Mouse (Mus musculus): ENCODE results near the gene Ncan. TPM values are rescaled to one million over a fixed set of nuclear protein-coding genes. Genes with fewer than 3 reads are reported as not detected.
A peak's percentile ranks its signal among the peaks of the same experiment; 100 is the strongest.

The Ncan gene
- polyA plus RNA-seq, 1 experiment from 2014 or later, result 47.2 TPM

GRCm38 (mm10) chr8:70152537-70153257 is 32.0 kb upstream of the Ncan start:
- WGBS, result 13% methylated on average over 22 of the region's 22 CpGs
- Histone ChIP-seq H3K4me2 (peak overlapping the region; percentile 29), H3K9ac (ENCODE audit: low read length) (no peak overlapping the region), H3K27ac (ENCODE audit: low read depth, low read length) (no peak overlapping the region), H3K36me3 (ENCODE audit: control insufficient read depth, insufficient read depth, low read length) (no peaks in the 10 kb centered on the region), H3K4me1 (ENCODE audit: control insufficient read depth, insufficient read depth, low read length) (peaks cover 4% of the 10 kb centered on the region), H3K4me3 (ENCODE audit: low read depth, low read length) (no peak overlapping the region), H3K27me3 (ENCODE audit: control insufficient read depth, insufficient read depth, low read length) (no peaks in the 10 kb centered on the region), H3K9me3 (ENCODE audit: control insufficient read depth, low read length) (no peaks in the 10 kb centered on the region)
- DNase-seq (ENCODE audit: low spot score, missing footprints) (peak; percentile 93), ATAC-seq (ENCODE audit: low FRiP score) (peak; percentile 94)

DNA sequence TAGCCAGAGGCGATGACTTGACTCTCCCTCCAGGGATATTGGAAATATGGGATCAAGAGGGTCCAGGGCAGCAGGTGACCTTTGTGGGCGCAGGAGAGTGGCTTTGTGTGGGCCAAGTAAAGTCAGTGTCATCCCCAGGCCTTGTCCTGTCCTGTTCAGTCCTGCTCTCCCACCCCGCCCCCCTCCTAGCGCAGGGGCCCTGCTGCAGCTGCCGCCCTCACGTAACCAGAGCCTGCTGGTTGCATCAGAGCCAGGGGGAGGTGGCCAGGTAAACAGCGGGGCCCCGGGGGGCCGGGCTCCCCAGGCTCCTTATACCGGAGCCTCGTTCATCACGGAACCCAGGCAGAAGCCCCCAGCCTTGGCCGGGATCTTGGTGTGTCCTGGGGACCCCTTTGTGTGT is 29.5 kb upstream of the Ncan start:
- Histone ChIP-seq H3K27me3 (ENCODE audit: control insufficient read depth, insufficient read depth, low read length) (no peaks in the 10 kb centered on the region), H3K9me3 (ENCODE audit: control insufficient read depth, low read length) (no peaks in the 10 kb centered on the region), H3K4me1 (ENCODE audit: control insufficient read depth, insufficient read depth, low read length) (peaks cover 4% of the 10 kb centered on the region), H3K9ac (ENCODE audit: low read length) (no peak overlapping the region), H3K27ac (ENCODE audit: low read depth, low read length) (no peak overlapping the region), H3K4me3 (ENCODE audit: low read depth, low read length) (no peak overlapping the region), H3K36me3 (ENCODE audit: control insufficient read depth, insufficient read depth, low read length) (peaks cover 5% of the 10 kb centered on the region; the same call in 1 of the 2 replicates), H3K4me2 (no peak overlapping the region)
- WGBS, result 18% methylated on average over 13 of the region's 13 CpGs
- DNase-seq (ENCODE audit: low spot score, missing footprints), result peak; percentile 85
- ATAC-seq (ENCODE audit: low FRiP score), result no peak

DNA sequence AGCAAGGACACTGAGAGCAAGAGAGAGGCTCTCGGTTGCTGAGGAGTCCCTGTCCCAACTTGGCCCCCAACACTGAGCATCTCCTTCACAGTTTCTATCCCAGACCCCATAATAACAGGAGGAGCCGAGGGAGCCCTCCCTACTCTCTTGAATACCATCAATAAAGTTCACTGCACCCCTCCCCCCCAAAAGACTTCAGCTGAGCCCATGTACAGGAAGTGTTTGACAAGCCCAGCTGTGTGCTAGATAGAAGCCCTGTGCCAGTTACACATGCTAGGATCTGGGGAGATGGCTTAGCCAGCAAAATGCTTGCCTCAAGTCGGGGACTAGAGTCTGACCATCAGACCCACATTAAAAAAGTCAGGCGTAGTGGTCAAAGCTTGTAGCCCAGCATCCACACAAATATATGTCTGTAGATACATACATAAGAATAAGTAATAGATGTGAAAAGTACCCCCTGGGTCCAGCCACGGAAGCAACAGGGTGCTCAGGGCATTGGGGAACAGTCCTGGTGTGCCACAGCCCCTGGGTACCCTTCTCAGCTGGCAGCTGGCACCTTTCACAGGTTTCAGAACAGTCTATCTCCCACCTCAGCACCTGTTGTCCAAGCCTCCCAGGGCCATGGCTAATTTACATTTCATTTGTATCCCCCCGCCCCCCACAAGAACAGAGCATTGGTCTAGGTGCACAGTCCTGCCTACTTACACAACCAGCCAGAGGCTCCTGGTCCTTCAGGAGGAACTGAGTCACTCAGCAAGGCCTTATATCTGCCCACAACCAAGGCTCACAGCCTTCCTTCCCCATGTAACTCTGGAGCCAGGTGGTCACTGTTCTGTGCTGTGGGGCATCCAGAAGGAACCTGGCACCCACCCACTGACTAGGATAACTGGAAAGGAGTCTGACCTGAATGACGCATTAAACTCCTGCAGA is 27.3 kb upstream of the Ncan start:
- Histone ChIP-seq H3K9ac (ENCODE audit: low read length) (no peak overlapping the region), H3K9me3 (ENCODE audit: control insufficient read depth, low read length) (no peaks in the 10 kb centered on the region), H3K4me2 (no peak overlapping the region), H3K4me1 (ENCODE audit: control insufficient read depth, insufficient read depth, low read length) (peaks cover 4% of the 10 kb centered on the region), H3K27me3 (ENCODE audit: control insufficient read depth, insufficient read depth, low read length) (no peaks in the 10 kb centered on the region), H3K27ac (ENCODE audit: low read depth, low read length) (no peak overlapping the region), H3K36me3 (ENCODE audit: control insufficient read depth, insufficient read depth, low read length) (peaks cover 5% of the 10 kb centered on the region; the same call in 1 of the 2 replicates), H3K4me3 (ENCODE audit: low read depth, low read length) (no peak overlapping the region)
- ATAC-seq (ENCODE audit: low FRiP score) (no peak), DNase-seq (ENCODE audit: low spot score, missing footprints) (peak; percentile 69)
- 84% methylated on average over 7 of the region's 7 CpGs for WGBS

GRCm38 (mm10) chr8:70139981-70140380 is 19.3 kb upstream of the Ncan start:
- Histone ChIP-seq H3K4me2 (peak overlapping the region; percentile 81), H3K9ac (ENCODE audit: low read length) (peak overlapping the region; percentile 74), H3K4me1 (ENCODE audit: control insufficient read depth, insufficient read depth, low read length) (peaks cover 17% of the 10 kb centered on the region), H3K27me3 (ENCODE audit: control insufficient read depth, insufficient read depth, low read length) (no peaks in the 10 kb centered on the region), H3K27ac (ENCODE audit: low read depth, low read length) (peak overlapping the region; percentile 10; the same call in 1 of the 2 replicates), H3K9me3 (ENCODE audit: control insufficient read depth, low read length) (no peaks in the 10 kb centered on the region), H3K36me3 (ENCODE audit: control insufficient read depth, insufficient read depth, low read length) (no peaks in the 10 kb centered on the region), H3K4me3 (ENCODE audit: low read depth, low read length) (peak overlapping the region; percentile 60)
- 11% methylated on average over 9 of the region's 9 CpGs for WGBS
- DNase-seq (ENCODE audit: low spot score, missing footprints), result no peak
- ATAC-seq (ENCODE audit: low FRiP score), result 0 out of 2 replicates have a peak, but pooled peaks have one; percentile 1

DNA sequence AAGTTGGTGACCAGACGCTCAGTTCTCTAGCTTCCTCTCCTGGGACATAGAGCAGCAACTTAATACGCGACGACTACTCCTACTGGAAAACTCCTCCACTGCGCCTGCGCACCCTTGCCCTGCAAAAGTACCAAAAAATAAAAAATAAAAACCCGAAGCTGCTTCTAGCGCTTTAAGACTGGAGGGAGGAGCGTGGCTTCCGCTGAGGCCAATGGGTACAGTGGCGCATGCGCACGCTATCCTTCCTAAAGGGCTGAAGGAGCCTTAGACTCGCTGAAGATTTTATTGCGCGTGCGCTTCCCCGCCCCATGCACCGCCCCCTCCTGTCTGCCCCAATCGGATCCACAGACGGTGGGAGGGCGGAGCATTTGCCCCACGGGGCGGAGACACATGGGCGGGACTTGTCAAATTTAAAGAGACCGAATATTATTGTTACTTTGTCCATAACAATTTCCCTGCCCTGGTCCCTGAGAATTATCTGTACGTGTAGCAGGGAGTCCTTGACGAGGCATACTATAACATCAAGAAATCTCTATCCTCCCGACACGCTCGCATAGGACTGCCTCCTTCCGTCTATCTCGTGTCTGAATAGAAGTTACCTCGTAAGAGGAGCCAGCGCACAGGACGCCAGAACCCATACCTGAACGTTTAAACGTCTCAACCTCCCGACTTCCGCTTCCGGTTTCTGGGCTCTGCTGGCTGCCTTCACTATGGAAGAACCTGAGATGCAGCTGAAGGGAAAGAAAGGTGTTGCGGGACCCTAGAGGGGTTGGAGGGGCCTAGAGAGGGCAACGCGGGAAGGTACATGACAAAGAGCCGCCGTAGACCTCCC is 18.6 kb upstream of the Ncan start, which contains the start of the genes Rfxank, Borcs8 and Mef2b:
TSS of gene Rfxank (minus strand) at position 129 of the 832 bp plus-strand sequence.
TSS of gene Borcs8 (plus strand) at position 474 of the 832 bp plus-strand sequence.
TSS of gene Mef2b (plus strand) at position 686 of the 832 bp plus-strand sequence.
- ATAC-seq (ENCODE audit: low FRiP score) (peak; percentile 98), DNase-seq (ENCODE audit: low spot score, missing footprints) (peak; percentile 100)
- H3K4me2 ChIP-seq, result peak within 1 kb of the TSS; percentile 81
- H3K27me3 ChIP-seq (ENCODE audit: control insufficient read depth, insufficient read depth, low read length), result no peaks in the 10 kb centered on the region
- peak within 1 kb of the TSS; percentile 74 for H3K9ac ChIP-seq (ENCODE audit: low read length)
- no peaks in the 10 kb centered on the region for H3K9me3 ChIP-seq (ENCODE audit: control insufficient read depth, low read length)
- H3K36me3 ChIP-seq (ENCODE audit: control insufficient read depth, insufficient read depth, low read length), result no peaks in the 10 kb centered on the region
- WGBS, result under 1% methylated on average over 46 of the region's 46 CpGs
- peak within 1 kb of the TSS; percentile 10 for H3K27ac ChIP-seq (ENCODE audit: low read depth, low read length)
- peaks cover 17% of the 10 kb centered on the region for H3K4me1 ChIP-seq (ENCODE audit: control insufficient read depth, insufficient read depth, low read length)
- H3K4me3 ChIP-seq (ENCODE audit: low read depth, low read length), result peak within 1 kb of the TSS; percentile 60

GRCm38 (mm10) chr8:70137890-70138289 is 17.2 kb upstream of the Ncan start:
- Histone ChIP-seq H3K27me3 (ENCODE audit: control insufficient read depth, insufficient read depth, low read length) (no peaks in the 10 kb centered on the region), H3K4me1 (ENCODE audit: control insufficient read depth, insufficient read depth, low read length) (peaks cover 17% of the 10 kb centered on the region), H3K9me3 (ENCODE audit: control insufficient read depth, low read length) (no peaks in the 10 kb centered on the region), H3K4me2 (peak overlapping the region; percentile 81), H3K27ac (ENCODE audit: low read depth, low read length) (no peak overlapping the region), H3K9ac (ENCODE audit: low read length) (no peak overlapping the region; the same call in 1 of the 2 replicates), H3K36me3 (ENCODE audit: control insufficient read depth, insufficient read depth, low read length) (peaks cover 4% of the 10 kb centered on the region), H3K4me3 (ENCODE audit: low read depth, low read length) (no peak overlapping the region)
- ATAC-seq (ENCODE audit: low FRiP score) (no peak), DNase-seq (ENCODE audit: low spot score, missing footprints) (peak; percentile 28)
- 85% methylated on average over 4 of the region's 4 CpGs for WGBS

- ATAC-seq (ENCODE audit: low FRiP score) (no peak), DNase-seq (ENCODE audit: low spot score, missing footprints) (peak; percentile 54)
- H3K4me3 ChIP-seq (ENCODE audit: low read depth, low read length), result no peak overlapping the region
- H3K27ac ChIP-seq (ENCODE audit: low read depth, low read length), result no peak overlapping the region
- no peak overlapping the region for H3K9ac ChIP-seq (ENCODE audit: low read length)
- no peaks in the 10 kb centered on the region for H3K27me3 ChIP-seq (ENCODE audit: control insufficient read depth, insufficient read depth, low read length)
- H3K4me2 ChIP-seq, result no peak overlapping the region
- H3K36me3 ChIP-seq (ENCODE audit: control insufficient read depth, insufficient read depth, low read length), result peaks cover 4% of the 10 kb centered on the region
- H3K4me1 ChIP-seq (ENCODE audit: control insufficient read depth, insufficient read depth, low read length), result peaks cover 20% of the 10 kb centered on the region
- no peaks in the 10 kb centered on the region for H3K9me3 ChIP-seq (ENCODE audit: control insufficient read depth, low read length)
- 79% methylated on average over 4 of the region's 4 CpGs for WGBS
Observed at GRCm38 (mm10) chr8:70136591-70136990, 15.9 kb upstream of the Ncan start.

- no peaks in the 10 kb centered on the region for H3K9me3 ChIP-seq (ENCODE audit: control insufficient read depth, low read length)
- H3K27ac ChIP-seq (ENCODE audit: low read depth, low read length), result no peak overlapping the region
- no peaks in the 10 kb centered on the region for H3K27me3 ChIP-seq (ENCODE audit: control insufficient read depth, insufficient read depth, low read length)
- WGBS, result 94% methylated on average over 9 of the region's 9 CpGs
- no peak overlapping the region for H3K4me3 ChIP-seq (ENCODE audit: low read depth, low read length)
- H3K4me2 ChIP-seq, result no peak overlapping the region
- DNase-seq (ENCODE audit: low spot score, missing footprints), result no peak
- no peak overlapping the region for H3K9ac ChIP-seq (ENCODE audit: low read length)
- no peak for ATAC-seq (ENCODE audit: low FRiP score)
- H3K36me3 ChIP-seq (ENCODE audit: control insufficient read depth, insufficient read depth, low read length), result peaks cover 4% of the 10 kb centered on the region
- peaks cover 12% of the 10 kb centered on the region for H3K4me1 ChIP-seq (ENCODE audit: control insufficient read depth, insufficient read depth, low read length)
Observed at GRCm38 (mm10) chr8:70134931-70135330, 14.3 kb upstream of the Ncan start.

All from midbrain, embryonic 11.5 days (tissue).